Mouse (Mus musculus): ENCODE data around the gene Fastkd1. TPM values are rescaled to one million over a fixed set of nuclear protein-coding genes. Genes with fewer than 3 reads are reported as not detected.

Gene Fastkd1
- total and polyA plus RNA-seq, 3 experiments, result 9.8 to 15.7 TPM; not detected in 1

DNA sequence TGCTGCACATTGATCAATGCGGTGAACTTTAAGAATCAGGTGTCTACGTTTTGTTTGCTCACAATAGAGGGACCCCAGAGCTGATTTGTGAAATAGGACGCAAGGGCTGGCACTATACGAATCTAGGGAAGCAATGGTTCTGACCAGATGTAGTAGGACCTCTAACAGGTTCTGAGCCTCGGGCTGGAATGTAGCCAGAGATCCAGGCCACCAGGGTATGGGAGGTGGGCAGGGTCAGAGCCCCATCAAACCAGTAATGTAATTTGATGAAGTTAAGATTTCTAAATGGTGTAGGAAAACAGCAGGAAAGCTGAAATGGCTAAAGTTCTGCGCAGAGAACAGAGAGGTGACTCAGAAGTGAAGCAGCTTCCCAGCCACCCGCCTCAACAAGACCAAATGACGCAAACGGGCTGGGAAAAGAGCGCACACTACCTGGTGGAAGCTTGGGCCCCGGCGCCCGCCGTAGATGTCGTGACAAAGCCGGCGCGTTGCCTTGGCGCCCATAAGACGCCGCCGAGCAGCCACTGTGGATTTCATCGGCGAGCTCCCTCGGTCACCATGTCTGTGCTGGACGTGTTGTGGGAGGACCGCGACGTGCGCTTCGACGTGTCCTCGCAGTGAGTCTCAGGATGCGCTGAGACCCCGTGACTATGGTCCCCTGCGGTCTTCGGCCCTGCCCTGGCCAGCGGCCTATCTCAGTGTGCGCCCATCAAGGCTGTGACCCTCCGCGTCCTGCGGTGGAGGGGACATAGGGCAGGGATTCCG is 66.4 kb downstream of the Fastkd1 start, which contains the start of gene Bbs5 (continued):
- TF ChIP-seq POLR2A (IDR thresholded peaks at IDR 0.05; ENCODE audit: control insufficient read depth in 1 of 2, insufficient read depth in 1 of 2, low read depth in 1 of 2, low read length in 2 of 2, poor library complexity in 1 of 2), result peak; percentile 47 to 66; a peak in 2 of 4 replicates
- 0 out of 2 replicates have a peak, but pooled peaks have one; percentile 22 for TF ChIP-seq MYC (IDR thresholded peaks at IDR 0.05; ENCODE audit: low read depth, low read length)
- no peak for TF ChIP-seq MYB (IDR thresholded peaks at IDR 0.05; ENCODE audit: low read depth, low read length)
- TF ChIP-seq ZNF384 (IDR thresholded peaks at IDR 0.05; ENCODE audit: low read depth, low read length), result 0 out of 2 replicates have a peak, but pooled peaks have one; percentile 8
- no peak for TF ChIP-seq CTCF (IDR thresholded peaks at IDR 0.05 in 2 of 3, conservative IDR thresholded peaks at IDR 0.05 in 1 of 3; ENCODE audit: control insufficient read depth in 1 of 3, insufficient read depth in 1 of 3, low read depth in 2 of 3, low read length in 3 of 3, poor library complexity in 1 of 3, severe bottlenecking in 1 of 3)
- TF ChIP-seq NELFE (IDR thresholded peaks at IDR 0.05; ENCODE audit: low read depth, low read length), result peak; percentile 49
- peak; percentile 100 for TF ChIP-seq SIN3A (IDR thresholded peaks at IDR 0.05; ENCODE audit: low read length)
- TF ChIP-seq USF2 (IDR thresholded peaks at IDR 0.05; ENCODE audit: borderline replicate concordance in 1 of 2, insufficient read depth in 1 of 2, low read depth in 1 of 2, low read length in 2 of 2), result no peak
- TF ChIP-seq ZC3H11A (IDR thresholded peaks at IDR 0.05; ENCODE audit: low read depth, low read length), result peak; percentile 19; the same call in 1 of the 2 replicates
- TF ChIP-seq MAZ (IDR thresholded peaks at IDR 0.05; ENCODE audit: low read depth, low read length), result no peak
- TF ChIP-seq POLR2AphosphoS2 (IDR thresholded peaks at IDR 0.05; ENCODE audit: low read length), result no peak; the same call in 1 of the 2 replicates
- TF ChIP-seq POLR2AphosphoS5 (IDR thresholded peaks at IDR 0.05; ENCODE audit: borderline replicate concordance, low read depth, low read length), result no peak
- peak; percentile 98 for TF ChIP-seq MXI1 (IDR thresholded peaks at IDR 0.05; ENCODE audit: low read depth, low read length)
- peak; percentile 35; the same call in 1 of the 2 replicates for TF ChIP-seq NRF1 (IDR thresholded peaks at IDR 0.05; ENCODE audit: insufficient read depth, low read depth, low read length, poor library complexity, severe bottlenecking)
- no peak for TF ChIP-seq SMC3 (IDR thresholded peaks at IDR 0.05; ENCODE audit: low read depth, low read length)
- peak; percentile 34; the same call in 1 of the 2 replicates for TF ChIP-seq USF1 (IDR thresholded peaks at IDR 0.05; ENCODE audit: low read depth, low read length)
- no peak for TF ChIP-seq E2F4 (IDR thresholded peaks at IDR 0.05; ENCODE audit: borderline replicate concordance, low read depth, low read length)
- TF ChIP-seq RCOR1 (IDR thresholded peaks at IDR 0.05; ENCODE audit: low read depth, low read length), result 0 out of 2 replicates have a peak, but pooled peaks have one; percentile 28
- TF ChIP-seq MAFK (IDR thresholded peaks at IDR 0.05; ENCODE audit: borderline replicate concordance, low read depth, low read length), result peak; percentile 35; the same call in 1 of the 2 replicates
- TF ChIP-seq TBP (IDR thresholded peaks at IDR 0.05; ENCODE audit: low read depth, low read length), result peak; percentile 61
- TF ChIP-seq EP300 (IDR thresholded peaks at IDR 0.05; ENCODE audit: low read depth in 1 of 2, low read length in 2 of 2), result no peak; a peak in 1 of 4 replicates
- TF ChIP-seq ZKSCAN1 (IDR thresholded peaks at IDR 0.05; ENCODE audit: low read depth, low read length), result no peak
- TF ChIP-seq RAD21 (IDR thresholded peaks at IDR 0.05; ENCODE audit: low read depth, low read length), result no peak
- peak; percentile 86 for TF ChIP-seq ELF1 (IDR thresholded peaks at IDR 0.05; ENCODE audit: low read depth, low read length)

Data from MEL (cell line).